Mouse (Mus musculus) erythroblast, embryonic 14.5 days (primary cell): ENCODE measurements around the gene Ccdc122.

Experiments
- GATA1 ChIP-seq: IDR thresholded peaks from 2 replicates; pipeline ENCODE4 v1.6.1; 2012; ENCODE audit warnings: low read length, inconsistent platforms, mixed read lengths
- TAL1 ChIP-seq: IDR thresholded peaks from 3 replicates; pipeline ENCODE4 v1.6.1; 2012; ENCODE audit warnings: low read length, inconsistent platforms, mixed read lengths

GRCm38 (mm10) chr14:77150556-77150955 is 114.0 kb downstream of the Ccdc122 start:
- TF ChIP-seq GATA1 (no peak), TAL1 (no peak)
